Mouse (Mus musculus) neural tube, embryonic 11.5 days (tissue): ENCODE measurements around the gene Il1r1. TPM values are rescaled to one million over a fixed set of nuclear protein-coding genes. Genes with fewer than 3 reads are reported as not detected.

Source experiments
- ATAC-seq: fragments of 200-750 bp; cut with Nextera tagmentation; 2 replicates; pipeline ENCODE4 v1.8.0; 2017; ENCODE audit warnings: moderate number of reproducible peaks, mild to moderate bottlenecking, moderate TSS enrichment, moderate library complexity; ENCODE audit not compliant: insufficient read depth, low FRiP score, low TSS enrichment
- DNase-seq: peaks from one replicate; pipeline ENCODE4 v3.0.0-alpha.2; 2015; ENCODE audit warnings: low spot score
- H3K27ac ChIP-seq: fragments of 300-500 bp; sonication (generic); 2 replicates; pipeline ENCODE4 v1.5.1; 2014; ENCODE audit warnings: low read depth, mild to moderate bottlenecking, low read length
- H3K27me3 ChIP-seq: fragments of 300-500 bp; sonication (generic); 2 replicates; pipeline ENCODE4 v1.6.1; 2014; ENCODE audit warnings: mild to moderate bottlenecking, low read length, mixed read lengths; ENCODE audit not compliant: control insufficient read depth, insufficient read depth
- H3K36me3 ChIP-seq: fragments of 300-500 bp; sonication (generic); 2 replicates; pipeline ENCODE4 v1.6.1; 2014; ENCODE audit warnings: mild to moderate bottlenecking, low read length, moderate library complexity, mixed read lengths; ENCODE audit not compliant: control insufficient read depth, insufficient read depth
- H3K4me1 ChIP-seq: fragments of 300-500 bp; sonication (generic); 2 replicates; pipeline ENCODE4 v1.6.1; 2014; ENCODE audit warnings: low read length, mixed read lengths; ENCODE audit not compliant: control insufficient read depth, insufficient read depth
- H3K4me2 ChIP-seq: fragments of 300-500 bp; sonication (generic); 2 replicates; pipeline ENCODE4 v1.6.1; 2014; ENCODE audit warnings: low read depth, mild to moderate bottlenecking, moderate library complexity
- H3K4me3 ChIP-seq: fragments of 300-500 bp; sonication (generic); 2 replicates; pipeline ENCODE4 v1.5.1; 2014; ENCODE audit warnings: low read depth, low read length
- H3K9ac ChIP-seq: fragments of 300-500 bp; sonication (generic); 2 replicates; pipeline ENCODE4 v1.6.1; 2014; ENCODE audit warnings: mild to moderate bottlenecking, low read length
- H3K9me3 ChIP-seq: fragments of 300-500 bp; sonication (generic); 2 replicates; pipeline ENCODE4 v1.6.1; 2016; ENCODE audit warnings: low read length; ENCODE audit not compliant: control insufficient read depth
- WGBS: fragments of 180-500 bp; shearing (Covaris S2); extraction: QIAGEN DNeasy Blood & Tissue Kit; methylation state at CpG from one replicate; pipeline ENCODE4 v1.1.7; 2014; 5-methylcytosine and 5-hydroxymethylcytosine counted together
- polyA plus RNA-seq: library from polyadenylated mRNA; unstranded; fragments of >200 nt; fragmentation: Nextera tagmentation; extraction: Ambion mirVana; gene quantifications from 2 replicates; pipeline ENCODE4 v1.2.1, GENCODE M21; 2014

Il1r1 gene
- polyA plus RNA-seq, 1 experiment from 2014 or later: 1.1 TPM

DNA sequence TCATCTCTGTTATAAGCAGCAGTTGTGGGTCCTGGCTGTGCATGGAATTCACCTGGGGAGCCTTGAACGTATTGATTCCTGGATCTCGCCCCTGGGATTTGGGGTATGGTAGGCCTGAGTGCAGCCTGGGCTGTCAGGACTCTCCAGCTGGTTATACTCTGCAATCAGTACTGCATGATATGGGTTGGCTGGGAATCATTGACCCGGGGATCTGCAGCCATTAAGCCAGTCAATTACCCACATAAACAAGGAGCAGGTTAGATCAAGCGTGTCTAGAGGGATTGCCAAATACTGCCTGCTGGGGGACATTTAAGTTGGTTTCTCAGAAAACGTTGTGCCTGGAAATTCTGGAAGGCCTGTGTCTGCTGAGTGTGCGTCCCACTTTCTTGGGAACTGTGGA, 11.8 kb downstream of the Il1r1 start:
- no peaks in the 10 kb centered on the region for H3K27me3 ChIP-seq
- DNase-seq (no peak), ATAC-seq (no peak)
- H3K9ac ChIP-seq: no peak overlapping the region
- H3K9me3 ChIP-seq: no peaks in the 10 kb centered on the region
- H3K27ac ChIP-seq: no peak overlapping the region
- no peaks in the 10 kb centered on the region for H3K36me3 ChIP-seq
- no peaks in the 10 kb centered on the region for H3K4me1 ChIP-seq
- 54% methylated on average over 6 of the region's 6 CpGs for WGBS
- no peak overlapping the region for H3K4me2 ChIP-seq
- no peak overlapping the region for H3K4me3 ChIP-seq

DNA sequence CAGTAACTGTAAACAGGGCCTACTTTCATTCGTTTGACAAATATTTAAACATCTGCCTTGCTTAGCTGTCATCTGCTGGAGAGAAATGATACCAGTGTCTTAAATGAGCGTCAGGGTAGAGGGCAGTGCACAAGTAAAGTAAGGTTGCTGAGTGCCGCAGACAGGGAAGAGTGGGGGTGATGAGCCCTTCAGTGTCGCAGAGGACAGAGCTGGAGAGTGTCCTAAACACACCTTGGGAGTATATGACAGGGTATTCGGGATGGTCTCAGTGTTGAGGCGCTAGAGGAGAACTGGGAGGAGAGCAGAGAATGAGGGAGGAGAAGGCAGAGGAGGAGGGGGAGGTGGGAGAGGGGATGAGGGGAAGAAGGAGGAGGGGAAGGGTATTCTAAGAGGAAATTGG, 12.2 kb downstream of the Il1r1 start:
- no peaks in the 10 kb centered on the region for H3K4me1 ChIP-seq
- H3K4me3 ChIP-seq: no peak overlapping the region
- H3K9ac ChIP-seq: no peak overlapping the region
- no peaks in the 10 kb centered on the region for H3K36me3 ChIP-seq
- ATAC-seq (no peak), DNase-seq (no peak)
- WGBS: 61% methylated on average over 6 of the region's 6 CpGs
- H3K4me2 ChIP-seq: no peak overlapping the region
- H3K9me3 ChIP-seq: no peaks in the 10 kb centered on the region
- no peaks in the 10 kb centered on the region for H3K27me3 ChIP-seq
- no peak overlapping the region for H3K27ac ChIP-seq

DNA sequence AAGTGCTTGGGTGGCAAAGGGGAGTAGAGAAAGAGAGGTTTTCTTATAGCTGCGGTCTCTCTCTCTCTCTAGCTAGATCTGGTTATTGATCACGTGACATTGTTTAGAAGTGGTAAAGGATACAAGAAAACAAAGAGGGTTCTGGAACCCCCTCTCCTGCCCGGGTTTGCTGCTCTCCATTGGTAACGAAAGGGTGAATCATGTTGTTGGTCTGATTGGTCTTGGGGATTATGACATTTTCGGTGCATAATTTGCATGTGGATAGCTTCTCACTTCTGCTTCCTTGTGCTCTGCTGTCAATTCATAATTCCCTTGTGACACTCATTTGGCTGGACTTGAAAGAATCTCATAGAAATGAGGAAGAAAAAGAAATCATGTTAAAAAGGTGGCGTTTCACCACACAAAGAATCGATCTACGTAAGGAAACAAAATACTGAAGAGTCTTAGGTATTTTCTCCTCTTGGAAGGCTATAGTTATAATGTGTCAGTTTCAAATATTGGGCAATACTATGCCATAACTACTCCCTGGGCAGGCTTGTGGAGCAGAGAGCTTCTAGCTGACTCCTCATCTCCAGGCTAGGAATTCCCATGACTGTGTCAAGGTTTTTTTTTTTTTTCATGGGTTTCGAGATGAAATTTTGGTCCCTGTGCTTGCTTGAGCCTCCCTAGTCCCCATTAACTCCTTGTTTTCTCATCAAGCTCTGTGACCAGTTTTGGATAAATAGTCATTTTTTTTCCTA, 15.6 kb downstream of the Il1r1 start:
- WGBS: 92% methylated on average over 9 of the region's 9 CpGs

DNA sequence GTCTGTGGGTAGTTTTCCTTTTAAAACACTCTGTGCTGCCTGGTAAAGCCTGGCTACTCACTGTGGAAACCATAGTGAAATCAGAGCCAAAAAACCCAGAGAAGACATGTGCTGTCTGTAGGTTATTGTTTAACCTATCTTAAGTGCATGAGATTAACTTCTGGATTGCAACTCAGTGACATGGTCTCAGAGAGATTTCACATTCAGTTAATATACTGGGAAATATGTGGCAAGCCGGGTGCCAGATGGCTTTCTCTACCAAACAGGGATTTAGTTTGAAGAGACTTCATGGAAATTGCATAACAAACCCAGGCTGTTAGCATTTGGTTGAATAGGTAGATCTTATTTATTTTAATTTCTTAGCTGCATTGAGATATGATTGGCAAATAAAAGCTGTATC, 17.8 kb downstream of the Il1r1 start:
- DNase-seq: no peak
- Histone ChIP-seq H3K4me1 (no peaks in the 10 kb centered on the region), H3K9ac (no peak overlapping the region), H3K27me3 (no peaks in the 10 kb centered on the region), H3K4me2 (no peak overlapping the region), H3K9me3 (no peaks in the 10 kb centered on the region), H3K36me3 (no peaks in the 10 kb centered on the region), H3K4me3 (no peak overlapping the region), H3K27ac (no peak overlapping the region)
- ATAC-seq: no peak
- 86% methylated on average over 1 of the region's 1 CpGs for WGBS

More for the DNA sequence above, 15.6 kb downstream of the Il1r1 start:
- Histone ChIP-seq H3K9me3 (no peaks in the 10 kb centered on the region), H3K9ac (no peak overlapping the region), H3K27ac (no peak overlapping the region), H3K4me1 (no peaks in the 10 kb centered on the region), H3K4me2 (no peak overlapping the region), H3K27me3 (no peaks in the 10 kb centered on the region), H3K4me3 (no peak overlapping the region), H3K36me3 (no peaks in the 10 kb centered on the region)
- ATAC-seq: no peak
- no peak for DNase-seq

DNA sequence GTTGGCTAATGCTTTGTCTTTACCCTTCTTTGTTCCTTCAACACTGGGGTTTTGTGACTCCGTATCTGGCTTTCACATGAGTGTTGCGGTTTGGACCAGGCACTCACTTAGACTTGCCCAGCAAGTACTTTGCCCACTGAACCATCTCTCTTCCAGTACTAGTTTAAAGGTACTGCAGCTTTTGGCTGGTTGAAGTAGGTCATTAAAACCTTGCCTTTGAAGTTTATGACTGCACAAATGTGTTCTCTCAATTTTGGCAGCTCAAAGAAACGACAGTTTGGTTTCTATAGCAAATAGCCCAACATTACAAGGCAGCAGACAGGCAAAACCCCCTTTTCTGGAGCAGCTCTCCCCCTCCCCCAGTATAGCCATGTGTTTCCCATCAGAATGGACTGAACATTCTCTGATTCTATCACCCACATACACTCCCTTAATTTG, 18.7 kb downstream of the Il1r1 start:
- ATAC-seq (no peak), DNase-seq (no peak)
- 71% methylated on average over 3 of the region's 3 CpGs for WGBS

DNA sequence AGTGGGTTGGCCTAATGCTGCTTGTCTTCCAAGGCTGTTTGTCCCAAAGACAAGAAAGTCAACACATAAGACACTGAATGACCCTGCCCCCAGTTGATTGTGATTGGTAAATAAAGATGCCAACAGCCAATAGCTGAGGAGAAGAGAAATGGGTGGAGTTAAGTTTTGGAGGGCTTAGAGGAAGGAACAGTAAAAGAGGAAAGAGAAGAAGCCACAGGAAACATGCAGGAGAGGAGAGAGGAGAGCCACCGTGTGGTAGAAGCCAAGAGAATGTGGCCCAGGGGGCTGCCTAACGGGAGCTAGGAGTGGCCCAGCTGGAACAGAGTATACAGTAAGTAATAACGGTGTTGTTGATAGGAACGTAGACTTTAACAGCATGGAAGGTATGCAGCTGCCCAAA, 25.5 kb downstream of the Il1r1 start:
- 58% methylated on average over 4 of the region's 4 CpGs for WGBS
- Histone ChIP-seq H3K4me1 (no peaks in the 10 kb centered on the region), H3K4me3 (no peak overlapping the region), H3K27ac (no peak overlapping the region), H3K9me3 (no peaks in the 10 kb centered on the region), H3K36me3 (no peaks in the 10 kb centered on the region), H3K27me3 (no peaks in the 10 kb centered on the region), H3K9ac (no peak overlapping the region), H3K4me2 (no peak overlapping the region)
- ATAC-seq (no peak), DNase-seq (no peak)

More for the DNA sequence above, 18.7 kb downstream of the Il1r1 start:
- H3K27ac ChIP-seq: no peak overlapping the region
- H3K4me1 ChIP-seq: no peaks in the 10 kb centered on the region
- no peak overlapping the region for H3K9ac ChIP-seq
- no peak overlapping the region for H3K4me2 ChIP-seq
- H3K4me3 ChIP-seq: no peak overlapping the region
- no peaks in the 10 kb centered on the region for H3K27me3 ChIP-seq
- H3K9me3 ChIP-seq: no peaks in the 10 kb centered on the region
- no peaks in the 10 kb centered on the region for H3K36me3 ChIP-seq

DNA sequence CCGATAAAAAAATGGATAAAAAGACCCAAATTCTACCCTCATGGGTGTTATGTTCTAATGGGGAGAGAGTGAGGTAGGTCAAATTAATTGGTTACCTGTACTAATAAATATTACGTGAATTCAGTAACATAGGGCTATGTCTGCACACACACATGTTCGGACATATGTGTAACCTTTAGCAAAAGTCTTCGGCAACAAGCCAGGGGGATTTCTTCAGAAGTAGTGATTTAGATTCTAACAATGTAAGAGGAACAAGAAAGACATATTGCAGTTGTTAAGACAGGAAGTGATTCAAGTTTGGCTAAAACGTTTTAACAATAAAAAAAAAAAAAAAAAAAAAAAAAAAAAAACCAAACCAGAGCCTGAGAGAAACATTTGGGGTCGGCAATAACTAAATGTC, 27.6 kb downstream of the Il1r1 start:
- no peaks in the 10 kb centered on the region for H3K4me1 ChIP-seq
- no peak for ATAC-seq
- 87% methylated on average over 6 of the region's 6 CpGs for WGBS
- H3K27ac ChIP-seq: no peak overlapping the region
- H3K36me3 ChIP-seq: no peaks in the 10 kb centered on the region
- no peak overlapping the region for H3K4me3 ChIP-seq
- no peaks in the 10 kb centered on the region for H3K9me3 ChIP-seq
- DNase-seq: no peak
- H3K27me3 ChIP-seq: no peaks in the 10 kb centered on the region
- H3K9ac ChIP-seq: no peak overlapping the region
- no peak overlapping the region for H3K4me2 ChIP-seq

DNA sequence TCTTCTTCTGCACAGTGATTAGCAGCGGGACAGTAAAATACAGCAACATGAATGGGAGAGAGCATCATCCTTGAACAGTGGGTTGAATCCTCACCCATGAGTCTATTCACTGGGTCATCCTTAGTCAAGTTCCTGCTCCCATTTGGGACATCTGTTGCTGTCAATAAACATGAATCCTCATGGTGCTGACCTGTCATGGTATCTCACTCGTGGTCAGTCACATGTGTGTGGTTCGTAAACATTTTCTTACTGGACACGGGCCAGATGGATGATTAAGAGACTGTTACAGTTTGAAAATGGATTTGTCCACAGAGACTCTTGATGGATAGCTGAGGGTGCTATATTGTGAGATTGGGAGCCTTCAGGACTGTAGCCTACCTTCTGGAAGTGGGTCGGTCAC, 29.1 kb downstream of the Il1r1 start:
- Histone ChIP-seq H3K9ac (no peak overlapping the region), H3K27ac (no peak overlapping the region), H3K4me2 (no peak overlapping the region), H3K27me3 (no peaks in the 10 kb centered on the region), H3K36me3 (no peaks in the 10 kb centered on the region), H3K4me1 (no peaks in the 10 kb centered on the region), H3K4me3 (no peak overlapping the region), H3K9me3 (no peaks in the 10 kb centered on the region)
- ATAC-seq (no peak), DNase-seq (no peak)
- 83% methylated on average over 5 of the region's 5 CpGs for WGBS

DNA sequence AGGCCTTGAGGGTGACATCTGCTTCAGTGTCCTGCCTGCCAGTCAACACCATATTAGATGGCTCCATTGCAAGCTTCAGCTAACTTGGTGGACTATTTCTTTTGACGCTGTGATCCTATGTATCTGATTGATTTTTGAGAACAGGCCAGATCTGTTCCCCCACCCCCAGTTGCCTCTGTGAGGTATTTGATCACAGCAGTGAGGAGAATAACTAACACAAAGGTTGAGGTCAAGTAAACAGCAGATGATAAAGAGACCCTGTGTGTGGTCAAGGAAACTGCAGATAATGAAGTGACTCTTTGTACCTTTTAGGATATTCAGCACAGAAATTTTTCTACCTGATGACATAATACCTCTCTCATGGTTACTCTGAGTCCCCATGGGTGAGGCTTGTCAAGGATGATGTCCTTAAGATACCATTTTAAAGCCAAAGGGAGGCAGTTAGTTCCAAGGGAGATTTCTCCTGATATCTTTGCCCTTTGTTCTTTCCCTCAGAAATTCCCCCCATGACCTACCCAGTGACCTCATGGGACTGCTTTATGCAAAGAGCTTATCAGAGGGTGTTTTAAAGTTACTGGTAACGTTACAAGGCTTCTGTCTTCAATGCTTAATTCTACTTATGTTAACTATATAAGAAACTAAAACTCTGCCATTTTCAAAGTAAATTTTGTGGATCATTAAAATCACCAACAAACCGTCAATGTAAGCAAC, 29.6 kb downstream of the Il1r1 start:
- Histone ChIP-seq H3K36me3 (no peaks in the 10 kb centered on the region), H3K27ac (no peak overlapping the region), H3K27me3 (no peaks in the 10 kb centered on the region), H3K4me2 (no peak overlapping the region), H3K4me3 (no peak overlapping the region), H3K9me3 (no peaks in the 10 kb centered on the region), H3K4me1 (no peaks in the 10 kb centered on the region), H3K9ac (no peak overlapping the region)
- no peak for ATAC-seq
- 58% methylated on average over 3 of the region's 3 CpGs for WGBS
- DNase-seq: no peak
